Mouse (Mus musculus) heart, adult 2 months (tissue): Measurements from ENCODE around the gene Elp4.

Source experiments
- CTCF ChIP-seq: fragments of 200-600 bp; IDR thresholded peaks from 2 replicates; pipeline ENCODE4 v1.8.1; 2022; ENCODE audit warnings: antibody characterized with exemption, mild to moderate bottlenecking, moderate library complexity
- EP300 ChIP-seq: fragments of 200-500 bp; IDR thresholded peaks from 2 replicates; pipeline ENCODE4 v1.6.1; 2011; ENCODE audit warnings: low read depth, low read length, control low read depth; ENCODE audit not compliant: insufficient read depth

DNA sequence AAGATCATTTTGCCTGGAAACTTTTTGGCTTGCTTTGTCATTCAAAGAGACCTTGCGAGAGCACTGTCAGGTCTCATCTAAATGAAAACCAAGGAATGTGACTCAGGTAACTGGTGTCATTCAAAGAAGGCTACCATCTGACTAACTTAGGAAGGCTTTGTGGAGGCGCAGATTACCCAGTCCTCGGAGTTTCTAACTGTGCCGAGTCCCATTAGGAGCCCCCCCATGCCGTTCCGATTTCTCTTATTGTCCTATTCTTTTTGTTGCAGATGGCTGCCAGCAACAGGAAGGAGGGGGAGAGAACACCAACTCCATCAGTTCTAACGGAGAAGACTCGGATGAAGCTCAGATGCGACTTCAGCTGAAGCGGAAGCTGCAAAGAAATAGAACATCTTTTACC lies 213.1 kb downstream of the Elp4 start:
- no peak for TF ChIP-seq CTCF
- TF ChIP-seq EP300, result no peak
